Mouse (Mus musculus): ENCODE results near the gene Ifi47.

- no peak for TF ChIP-seq CTCF (IDR thresholded peaks at IDR 0.05; ENCODE audit: insufficient read depth, low read depth, low read length)
- no peak for TF ChIP-seq POLR2A (IDR thresholded peaks at IDR 0.05; ENCODE audit: insufficient read depth, low read depth, low read length)
Measured at GRCm38 (mm10) chr11:49086858-49087361, 10.5 kb downstream of the Ifi47 start.

Measured in olfactory bulb, adult 2 months (tissue).